Mouse (Mus musculus) E14TG2a.4 (cell line): Measurements from ENCODE around the gene Mvk.
A peak's percentile ranks its signal among the peaks of the same experiment; 100 is the strongest.

Source experiments
- H3K27me3 ChIP-seq: 2 replicates; pipeline ENCODE4 v1.6.1; 2014; ENCODE audit warnings: low read length, control low read depth; ENCODE audit not compliant: insufficient read depth
- H3K36me3 ChIP-seq: 2 replicates; pipeline ENCODE4 v1.6.1; 2014; ENCODE audit warnings: low read length, control low read depth; ENCODE audit not compliant: insufficient read depth
- H3K4me1 ChIP-seq: replicated peaks from 2 replicates; pipeline ENCODE4 v1.6.1; 2014; ENCODE audit warnings: low read depth, low read length, control low read depth
- H3K4me3 ChIP-seq: replicated peaks from 2 replicates; pipeline ENCODE4 v1.5.1; 2014; ENCODE audit warnings: mild to moderate bottlenecking, low read length
- H3K9me3 ChIP-seq: 2 replicates; pipeline ENCODE4 v1.6.1; 2014; ENCODE audit warnings: low read length, control low read depth
- CTCF ChIP-seq: conservative IDR thresholded peaks from 2 replicates; pipeline ENCODE4 v1.5.1; 2014; ENCODE audit warnings: low read length
- NANOG ChIP-seq: IDR thresholded peaks from 2 replicates; pipeline ENCODE4 v1.6.1; 2014; ENCODE audit warnings: borderline replicate concordance, low read length, mixed read lengths
- POU5F1 ChIP-seq: IDR thresholded peaks from 2 replicates; pipeline ENCODE4 v1.6.1; 2014; ENCODE audit warnings: low read length, borderline replicate concordance

Mvk gene

GRCm38 (mm10) chr5:114485685-114486084 is 41.6 kb downstream of the Mvk start:
- H3K4me1 ChIP-seq, result peaks cover 66% of the 10 kb centered on the region
- H3K27me3 ChIP-seq, result no peaks in the 10 kb centered on the region
- H3K9me3 ChIP-seq, result peaks cover 5% of the 10 kb centered on the region; the same call in 1 of the 2 replicates
- peak overlapping the region; percentile 85 for H3K4me3 ChIP-seq
- TF ChIP-seq NANOG, result no peak
- TF ChIP-seq POU5F1, result no peak
- peaks cover 12% of the 10 kb centered on the region for H3K36me3 ChIP-seq

GRCm38 (mm10) chr5:114489570-114489969 is 45.5 kb downstream of the Mvk start:
- TF ChIP-seq NANOG (no peak), CTCF (no peak), POU5F1 (no peak)
- Histone ChIP-seq H3K27me3 (no peaks in the 10 kb centered on the region), H3K4me3 (no peak overlapping the region), H3K9me3 (no peaks in the 10 kb centered on the region), H3K4me1 (peaks cover 32% of the 10 kb centered on the region), H3K36me3 (no peaks in the 10 kb centered on the region)

GRCm38 (mm10) chr5:114490241-114490640 is 46.2 kb downstream of the Mvk start:
- H3K9me3 ChIP-seq, result no peaks in the 10 kb centered on the region
- no peaks in the 10 kb centered on the region for H3K36me3 ChIP-seq
- no peak for TF ChIP-seq NANOG
- no peak for TF ChIP-seq CTCF
- TF ChIP-seq POU5F1, result no peak
- no peaks in the 10 kb centered on the region for H3K27me3 ChIP-seq
- no peak overlapping the region for H3K4me3 ChIP-seq
- H3K4me1 ChIP-seq, result peaks cover 31% of the 10 kb centered on the region

GRCm38 (mm10) chr5:114494761-114495160 is 50.7 kb downstream of the Mvk start:
- peaks cover 8% of the 10 kb centered on the region; the same call in 1 of the 2 replicates for H3K9me3 ChIP-seq
- peaks cover 23% of the 10 kb centered on the region for H3K4me1 ChIP-seq
- TF ChIP-seq NANOG (no peak), CTCF (no peak), POU5F1 (no peak)
- no peaks in the 10 kb centered on the region for H3K36me3 ChIP-seq
- no peak overlapping the region for H3K4me3 ChIP-seq
- peaks cover 2% of the 10 kb centered on the region for H3K27me3 ChIP-seq

GRCm38 (mm10) chr5:114501252-114501651 is 57.2 kb downstream of the Mvk start:
- peaks cover 8% of the 10 kb centered on the region; the same call in 1 of the 2 replicates for H3K9me3 ChIP-seq
- H3K4me1 ChIP-seq, result peaks cover 21% of the 10 kb centered on the region
- peaks cover 11% of the 10 kb centered on the region for H3K27me3 ChIP-seq
- TF ChIP-seq CTCF, result no peak
- no peak for TF ChIP-seq POU5F1
- TF ChIP-seq NANOG, result no peak
- H3K36me3 ChIP-seq, result no peaks in the 10 kb centered on the region
- no peak overlapping the region for H3K4me3 ChIP-seq

GRCm38 (mm10) chr5:114504826-114505225 is 60.8 kb downstream of the Mvk start:
- no peaks in the 10 kb centered on the region for H3K36me3 ChIP-seq
- H3K4me1 ChIP-seq, result peaks cover 50% of the 10 kb centered on the region
- H3K4me3 ChIP-seq, result no peak overlapping the region
- H3K27me3 ChIP-seq, result peaks cover 20% of the 10 kb centered on the region; the same call in 1 of the 2 replicates
- no peaks in the 10 kb centered on the region for H3K9me3 ChIP-seq
- no peak for TF ChIP-seq NANOG
- no peak for TF ChIP-seq CTCF
- no peak for TF ChIP-seq POU5F1

GRCm38 (mm10) chr5:114505260-114506085 is 61.4 kb downstream of the Mvk start:
- Histone ChIP-seq H3K9me3 (no peaks in the 10 kb centered on the region), H3K27me3 (peaks cover 20% of the 10 kb centered on the region; the same call in 1 of the 2 replicates), H3K4me3 (no peak overlapping the region), H3K4me1 (peaks cover 56% of the 10 kb centered on the region), H3K36me3 (no peaks in the 10 kb centered on the region)
- no peak for TF ChIP-seq CTCF
- no peak for TF ChIP-seq NANOG
- no peak for TF ChIP-seq POU5F1

- Histone ChIP-seq H3K36me3 (no peaks in the 10 kb centered on the region), H3K4me3 (no peak overlapping the region)
- no peak for TF ChIP-seq NANOG
Observed at GRCm38 (mm10) chr5:114507394-114507793, 63.3 kb downstream of the Mvk start.

More at GRCm38 (mm10) chr5:114507394-114507793, 63.3 kb downstream of the Mvk start:
- H3K27me3 ChIP-seq, result peaks cover 20% of the 10 kb centered on the region; the same call in 1 of the 2 replicates
- no peaks in the 10 kb centered on the region for H3K9me3 ChIP-seq
- peaks cover 64% of the 10 kb centered on the region for H3K4me1 ChIP-seq
